Mouse (Mus musculus): ENCODE data around the gene Taok2. TPM values are rescaled to one million over a fixed set of nuclear protein-coding genes. Genes with fewer than 3 reads are reported as not detected.
A peak's percentile ranks its signal among the peaks of the same experiment; 100 is the strongest.
"Not testable (repeated sequence)": the region's sequence is repeated elsewhere in the genome, so short reads cannot be mapped to it uniquely, and the experiment has no call there.

The Taok2 gene
- polyA plus RNA-seq, 1 experiment = not detected

- 75% methylated on average over 4 of the region's 4 CpGs for WGBS
- H3K4me1 ChIP-seq (ENCODE audit: control insufficient read depth, insufficient read depth, low read length) = peaks cover 5% of the 10 kb centered on the region; the same call in 1 of the 2 replicates
Measured at GRCm38 (mm10) chr7:126919973-126920372, 35.5 kb upstream of the Taok2 start.

DNA sequence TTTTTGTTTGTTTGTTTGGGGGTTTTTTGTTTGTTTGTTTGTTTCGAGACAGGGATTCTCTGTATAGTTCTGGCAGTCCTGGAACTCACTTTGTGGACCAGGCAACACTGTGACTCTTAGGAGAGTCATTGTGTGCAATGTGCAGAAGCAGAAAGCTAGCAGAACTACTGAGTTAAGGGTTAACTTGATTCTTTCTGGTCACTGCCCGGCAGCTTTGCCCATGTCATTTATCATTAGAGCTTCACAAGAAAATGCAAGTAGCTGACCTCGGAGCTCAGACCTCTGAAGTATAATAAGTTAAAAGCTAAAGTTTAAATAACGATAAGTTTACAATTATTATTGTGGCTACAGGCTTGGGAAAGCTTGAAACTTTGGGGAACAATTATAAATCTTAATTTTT lies 33.9 kb upstream of the Taok2 start:
- not testable (repeated sequence) for H3K4me3 ChIP-seq (ENCODE audit: insufficient read depth, low read depth, low read length); H3K27ac ChIP-seq (ENCODE audit: insufficient read depth, low read depth, low read length); H3K4me1 ChIP-seq (ENCODE audit: control insufficient read depth, insufficient read depth, low read length)
- 52% methylated on average over 4 of the region's 4 CpGs for WGBS

More at GRCm38 (mm10) chr7:126919973-126920372, 35.5 kb upstream of the Taok2 start:
- no peak overlapping the region for H3K4me3 ChIP-seq (ENCODE audit: insufficient read depth, low read depth, low read length)
- TF ChIP-seq POLR2A (IDR thresholded peaks at IDR 0.05; ENCODE audit: insufficient read depth, low read depth, low read length) (no peak), CTCF (IDR thresholded peaks at IDR 0.05; ENCODE audit: insufficient read depth, low read depth, low read length) (no peak)
- H3K27ac ChIP-seq (ENCODE audit: insufficient read depth, low read depth, low read length) = no peak overlapping the region

DNA sequence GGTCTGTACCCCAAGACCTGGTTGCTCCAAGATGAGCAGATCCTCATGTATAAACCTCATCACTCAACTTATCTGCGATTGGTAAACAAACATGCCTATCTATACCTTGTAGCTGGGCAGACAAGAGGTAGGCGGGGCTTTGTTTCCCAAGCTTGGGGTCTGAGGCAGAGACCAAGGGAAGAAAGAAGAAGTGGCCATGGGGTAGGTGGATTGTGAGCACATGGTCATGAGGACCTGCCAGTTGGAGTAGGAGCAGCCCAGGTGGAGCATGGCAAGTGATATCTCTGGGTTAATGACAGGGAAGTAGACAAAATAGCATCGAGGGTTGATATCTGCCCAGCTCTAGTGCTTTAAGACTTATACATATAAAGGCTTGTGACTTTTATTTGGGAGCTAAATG lies 30.3 kb upstream of the Taok2 start:
- Histone ChIP-seq H3K27ac (ENCODE audit: insufficient read depth, low read depth, low read length) (no peak overlapping the region), H3K4me1 (ENCODE audit: control insufficient read depth, insufficient read depth, low read length) (no peaks in the 10 kb centered on the region), H3K4me3 (ENCODE audit: insufficient read depth, low read depth, low read length) (no peak overlapping the region)
- WGBS = 92% methylated on average over 3 of the region's 3 CpGs
- TF ChIP-seq CTCF (IDR thresholded peaks at IDR 0.05; ENCODE audit: insufficient read depth, low read depth, low read length) (no peak), POLR2A (IDR thresholded peaks at IDR 0.05; ENCODE audit: insufficient read depth, low read depth, low read length) (no peak)

DNA sequence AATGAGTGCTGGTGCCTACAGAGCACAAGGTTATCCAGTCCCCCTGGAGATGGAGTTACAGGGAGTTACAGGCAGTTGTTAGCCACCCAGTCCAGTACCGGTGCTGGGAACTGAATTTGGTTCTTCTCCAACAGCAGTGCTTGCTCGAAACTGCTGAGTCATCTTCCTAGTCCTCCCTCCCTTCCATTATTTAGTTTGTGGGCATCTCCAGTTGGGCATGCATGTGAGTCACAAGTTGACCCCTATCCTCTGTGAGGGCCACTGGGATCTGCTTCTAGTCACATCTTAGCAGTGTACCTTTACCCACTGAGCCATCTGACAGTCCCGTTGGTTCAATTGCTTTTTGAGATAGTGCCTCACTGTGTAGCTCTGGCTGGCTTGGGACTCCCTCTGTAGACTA lies 21.1 kb upstream of the Taok2 start:
- Histone ChIP-seq H3K27ac (ENCODE audit: insufficient read depth, low read depth, low read length) (no peak overlapping the region), H3K4me1 (ENCODE audit: control insufficient read depth, insufficient read depth, low read length) (no peaks in the 10 kb centered on the region), H3K4me3 (ENCODE audit: insufficient read depth, low read depth, low read length) (no peak overlapping the region)
- no peak for TF ChIP-seq POLR2A (IDR thresholded peaks at IDR 0.05; ENCODE audit: insufficient read depth, low read depth, low read length)
- no peak for TF ChIP-seq CTCF (IDR thresholded peaks at IDR 0.05; ENCODE audit: insufficient read depth, low read depth, low read length)
- 76% methylated on average over 3 of the region's 3 CpGs for WGBS

GRCm38 (mm10) chr7:126899781-126900180 lies 15.3 kb upstream of the Taok2 start:
- not testable (repeated sequence) for H3K4me3 ChIP-seq (ENCODE audit: insufficient read depth, low read depth, low read length); H3K27ac ChIP-seq (ENCODE audit: insufficient read depth, low read depth, low read length); H3K4me1 ChIP-seq (ENCODE audit: control insufficient read depth, insufficient read depth, low read length)
- WGBS = 94% methylated on average over 8 of the region's 9 CpGs

DNA sequence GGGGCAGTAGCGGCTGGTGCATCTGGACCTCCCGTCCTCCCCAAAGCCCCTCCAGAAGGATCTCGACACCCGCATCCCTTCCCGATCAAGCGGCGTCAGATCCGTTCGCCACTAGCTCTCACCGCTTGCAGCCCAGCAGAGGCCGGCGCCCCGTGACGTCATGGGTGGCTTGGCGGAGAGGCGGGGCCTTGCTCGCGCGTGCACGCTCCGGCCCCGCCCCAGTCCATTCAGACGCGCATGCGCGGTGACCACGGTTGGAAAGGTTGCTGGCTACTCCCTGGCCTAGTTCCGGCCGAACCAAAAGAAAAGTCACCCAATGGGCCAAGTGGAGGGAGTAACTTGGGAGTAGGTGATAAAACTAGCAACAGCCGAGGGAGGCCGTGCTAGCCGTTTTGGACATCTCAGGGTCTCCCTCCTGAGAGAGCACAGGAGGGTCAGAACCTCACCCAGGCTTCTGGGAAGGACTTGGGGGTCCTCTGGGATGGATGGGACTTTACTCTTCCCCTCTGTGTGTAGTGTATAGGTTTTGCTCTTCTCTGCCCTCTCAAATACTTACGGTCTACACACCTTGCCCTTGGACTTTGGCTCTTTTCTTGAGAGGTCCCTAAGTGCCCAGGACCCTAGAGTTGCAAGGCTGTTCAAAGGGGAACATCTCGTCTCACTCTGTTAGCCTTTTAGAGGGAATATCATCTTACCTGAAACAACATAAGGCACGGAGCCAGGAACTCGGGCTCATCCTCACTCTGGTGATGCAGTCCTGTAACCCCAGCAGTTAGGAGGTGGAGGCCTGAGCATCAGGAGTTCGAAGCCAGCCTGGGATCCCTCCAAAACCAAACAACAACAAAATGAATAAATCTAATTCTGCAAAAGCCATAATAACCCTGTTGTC lies 13.8 kb upstream of the Taok2 start:
- TF ChIP-seq POLR2A (IDR thresholded peaks at IDR 0.05; ENCODE audit: insufficient read depth, low read depth, low read length) (peak; percentile 91), CTCF (IDR thresholded peaks at IDR 0.05; ENCODE audit: insufficient read depth, low read depth, low read length) (no peak)
- Histone ChIP-seq H3K4me1 (ENCODE audit: control insufficient read depth, insufficient read depth, low read length) (peaks cover 10% of the 10 kb centered on the region), H3K4me3 (ENCODE audit: insufficient read depth, low read depth, low read length) (peak overlapping the region; percentile 84), H3K27ac (ENCODE audit: insufficient read depth, low read depth, low read length) (peak overlapping the region; percentile 91)
- WGBS = 12% methylated on average over 37 of the region's 37 CpGs

DNA sequence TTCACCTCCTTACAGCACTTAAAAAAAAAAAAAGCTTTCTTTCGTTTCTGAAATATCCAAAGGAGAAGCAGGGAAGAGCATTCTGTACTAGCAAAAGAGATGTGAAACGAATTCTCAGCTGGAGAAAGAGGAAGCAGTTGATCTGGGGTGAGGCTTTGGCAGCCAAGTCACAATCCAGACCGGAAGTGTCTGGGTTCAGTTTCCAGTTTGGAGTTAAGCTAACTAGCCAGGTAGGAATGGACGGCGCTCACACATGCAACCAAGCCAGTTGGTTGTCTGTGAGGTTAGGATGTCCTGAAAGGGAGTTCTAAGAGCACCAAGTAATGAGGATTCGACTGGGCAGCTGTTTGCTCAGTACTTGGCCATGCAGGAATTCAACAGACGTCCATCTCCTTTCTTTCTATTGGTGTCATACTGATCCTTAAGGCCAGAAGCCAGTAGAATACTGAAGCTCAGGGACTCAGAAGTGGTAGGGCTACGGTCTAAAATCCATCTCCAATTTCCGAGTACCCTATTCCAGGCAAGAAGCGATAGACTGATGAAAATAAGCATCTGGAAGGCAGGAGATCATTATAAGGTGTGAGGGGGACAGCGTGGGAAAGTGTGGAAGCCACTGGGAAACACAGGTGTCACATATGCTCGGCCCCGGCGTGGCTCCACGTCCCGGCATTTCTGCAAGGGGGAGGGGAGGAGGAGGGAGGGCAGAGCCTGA lies 13.0 kb upstream of the Taok2 start:
- H3K4me3 ChIP-seq (ENCODE audit: insufficient read depth, low read depth, low read length) = peak overlapping the region; percentile 84
- H3K27ac ChIP-seq (ENCODE audit: insufficient read depth, low read depth, low read length) = peak overlapping the region; percentile 91
- 13% methylated on average over 16 of the region's 16 CpGs for WGBS
- TF ChIP-seq CTCF (IDR thresholded peaks at IDR 0.05; ENCODE audit: insufficient read depth, low read depth, low read length) = no peak
- TF ChIP-seq POLR2A (IDR thresholded peaks at IDR 0.05; ENCODE audit: insufficient read depth, low read depth, low read length) = no peak
- H3K4me1 ChIP-seq (ENCODE audit: control insufficient read depth, insufficient read depth, low read length) = peaks cover 10% of the 10 kb centered on the region

GRCm38 (mm10) chr7:126896912-126897311 lies 12.4 kb upstream of the Taok2 start:
- TF ChIP-seq POLR2A (IDR thresholded peaks at IDR 0.05; ENCODE audit: insufficient read depth, low read depth, low read length) (no peak), CTCF (IDR thresholded peaks at IDR 0.05; ENCODE audit: insufficient read depth, low read depth, low read length) (no peak)
- no peak overlapping the region for H3K4me3 ChIP-seq (ENCODE audit: insufficient read depth, low read depth, low read length)
- H3K4me1 ChIP-seq (ENCODE audit: control insufficient read depth, insufficient read depth, low read length) = peaks cover 10% of the 10 kb centered on the region
- WGBS = 87% methylated on average over 5 of the region's 5 CpGs
- no peak overlapping the region for H3K27ac ChIP-seq (ENCODE audit: insufficient read depth, low read depth, low read length)

DNA sequence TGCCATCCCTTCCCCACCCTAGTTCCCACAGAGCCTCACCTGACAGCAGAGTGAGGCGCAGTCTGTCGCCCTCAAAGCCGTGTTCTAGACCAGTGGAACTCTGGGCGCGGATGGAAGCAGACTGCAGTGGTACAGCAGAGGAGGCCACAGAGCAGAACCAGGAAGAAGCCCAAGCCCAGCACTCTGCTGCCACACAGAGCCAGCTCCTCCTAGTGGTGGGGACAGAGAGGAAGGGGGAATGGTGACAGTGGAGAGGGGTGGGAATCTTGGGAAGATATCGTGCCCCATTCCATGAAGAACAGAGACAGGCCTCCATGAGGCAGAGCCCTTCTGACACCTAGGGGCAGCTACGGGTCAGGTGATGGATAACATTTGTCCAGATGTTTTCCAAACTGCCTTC lies 4.3 kb upstream of the Taok2 start:
- TF ChIP-seq POLR2A (IDR thresholded peaks at IDR 0.05; ENCODE audit: insufficient read depth, low read depth, low read length) (no peak), CTCF (IDR thresholded peaks at IDR 0.05; ENCODE audit: insufficient read depth, low read depth, low read length) (0 out of 2 replicates have a peak, but pooled peaks have one; percentile 21)
- WGBS = 54% methylated on average over 7 of the region's 7 CpGs
- no peak overlapping the region for H3K4me3 ChIP-seq (ENCODE audit: insufficient read depth, low read depth, low read length)

More for the DNA sequence above, 4.3 kb upstream of the Taok2 start:
- Histone ChIP-seq H3K4me1 (ENCODE audit: control insufficient read depth, insufficient read depth, low read length) (0 out of 2 replicates have a peak, but pooled peaks cover 2% of the 10 kb centered on the region), H3K27ac (ENCODE audit: insufficient read depth, low read depth, low read length) (no peak overlapping the region)

Measured in olfactory bulb, adult 2 months (tissue).